Mouse (Mus musculus) MEL (cell line): Measurements from ENCODE around the gene Lrrc3. TPM values are rescaled to one million over a fixed set of nuclear protein-coding genes. Genes with fewer than 3 reads are reported as not detected.

Experiments used
- DNase-seq: peaks from one replicate; pipeline ENCODE4 v3.0.0; 2011; ENCODE audit warnings: low read depth, low spot score
- H3K27ac ChIP-seq: 2 replicates; pipeline ENCODE4 v1.5.1; 2012; ENCODE audit warnings: low read depth, mild to moderate bottlenecking, control low read depth, low read length, moderate library complexity; ENCODE audit not compliant: control insufficient read depth
- H3K27me3 ChIP-seq, 2 experiments: fragments of 150-350 bp in 1 of 2; sonication (generic) in 1 of 2; 2 replicates each; pipeline ENCODE4 v1.6.1; 2012; ENCODE audit warnings: low read length in 2 of 2, mild to moderate bottlenecking in 2 of 2, improper control_type of control experiment in 1 of 2, moderate library complexity in 1 of 2; ENCODE audit not compliant: insufficient read depth in 2 of 2, control insufficient read depth in 1 of 2
- H3K36me3 ChIP-seq, 2 experiments: 2 replicates each; pipeline ENCODE4 v1.6.1; 2012 to 2014; ENCODE audit warnings: low read length in 2 of 2, improper control_type of control experiment in 1 of 2, inconsistent platforms in 1 of 2, mild to moderate bottlenecking in 1 of 2; ENCODE audit not compliant: insufficient read depth in 2 of 2, control insufficient read depth in 1 of 2
- H3K4me1 ChIP-seq, 2 experiments: fragments of 150-350 bp in 1 of 2; sonication (generic) in 1 of 2; 2 replicates each; pipeline ENCODE4 v1.6.1; 2012; ENCODE audit warnings: low read length in 2 of 2, improper control_type of control experiment in 1 of 2, mild to moderate bottlenecking in 1 of 2; ENCODE audit not compliant: insufficient read depth in 2 of 2, control insufficient read depth in 1 of 2
- H3K4me3 ChIP-seq, 2 experiments: fragments of 150-350 bp in 1 of 2; sonication (generic) in 1 of 2; 2 replicates each; pipeline ENCODE4 v1.5.1; 2012; ENCODE audit warnings: low read depth in 2 of 2, low read length in 2 of 2, mild to moderate bottlenecking in 2 of 2, moderate library complexity in 2 of 2, control low read depth in 1 of 2, improper control_type of control experiment in 1 of 2; ENCODE audit not compliant: control insufficient read depth in 1 of 2, insufficient read depth in 1 of 2
- H3K79me2 ChIP-seq: 2 replicates; pipeline ENCODE4 v1.6.1; 2012; ENCODE audit warnings: mild to moderate bottlenecking, low read length, moderate library complexity; ENCODE audit not compliant: control insufficient read depth, poor library complexity, insufficient read depth
- H3K9ac ChIP-seq: 2 replicates; pipeline ENCODE4 v1.6.1; 2012; ENCODE audit warnings: low read depth, mild to moderate bottlenecking, control low read depth, low read length, moderate library complexity; ENCODE audit not compliant: control insufficient read depth, poor library complexity, severe bottlenecking
- H3K9me3 ChIP-seq: fragments of 150-350 bp; sonication (generic); replicated peaks from 2 replicates; pipeline ENCODE4 v1.6.1; 2012; ENCODE audit warnings: mild to moderate bottlenecking, low read length, improper control_type of control experiment, moderate library complexity; ENCODE audit not compliant: insufficient read depth
- BHLHE40 ChIP-seq: IDR thresholded peaks from 2 replicates; pipeline ENCODE4 v1.6.1; 2012; ENCODE audit warnings: low read depth, mild to moderate bottlenecking, inconsistent platforms, low read length, improper control_type of control experiment, borderline replicate concordance
- CHD2 ChIP-seq: IDR thresholded peaks from 2 replicates; pipeline ENCODE4 v1.6.1; 2011; ENCODE audit warnings: low read length, improper control_type of control experiment
- E2F4 ChIP-seq: IDR thresholded peaks from 2 replicates; pipeline ENCODE4 v1.6.1; 2011; ENCODE audit warnings: low read depth, low read length, improper control_type of control experiment, borderline replicate concordance
- EP300 ChIP-seq, 2 experiments: IDR thresholded peaks; 2 replicates each; pipeline ENCODE4 v1.6.1; 2011; ENCODE audit warnings: improper control_type of control experiment in 2 of 2, low read length in 2 of 2, low read depth in 1 of 2, mild to moderate bottlenecking in 1 of 2
- GABPA ChIP-seq: IDR thresholded peaks from 2 replicates; pipeline ENCODE4 v1.6.1; 2012; ENCODE audit warnings: low read depth, mild to moderate bottlenecking, inconsistent platforms, low read length, improper control_type of control experiment, moderate library complexity
- HCFC1 ChIP-seq: IDR thresholded peaks from 2 replicates; pipeline ENCODE4 v1.6.1; 2012; ENCODE audit warnings: low read depth, mild to moderate bottlenecking, inconsistent platforms, low read length, improper control_type of control experiment, moderate library complexity
- JUND ChIP-seq: IDR thresholded peaks from 2 replicates; pipeline ENCODE4 v1.6.1; 2011; ENCODE audit warnings: low read depth, mild to moderate bottlenecking, improper control_type of control experiment, low read length
- MEF2A ChIP-seq: IDR thresholded peaks from 2 replicates; pipeline ENCODE4 v1.6.1; 2014; ENCODE audit warnings: low read depth, mild to moderate bottlenecking, inconsistent platforms, low read length, improper control_type of control experiment; ENCODE audit not compliant: poor library complexity, insufficient replicate concordance, severe bottlenecking; ENCODE audit errors: extremely low read depth
- MYB ChIP-seq: IDR thresholded peaks from 2 replicates; pipeline ENCODE4 v1.6.1; 2011; ENCODE audit warnings: mild to moderate bottlenecking, low read depth, low read length, improper control_type of control experiment
- NELFE ChIP-seq: IDR thresholded peaks from 2 replicates; pipeline ENCODE4 v1.6.1; 2011; ENCODE audit warnings: low read depth, low read length, improper control_type of control experiment
- NRF1 ChIP-seq: IDR thresholded peaks from 2 replicates; pipeline ENCODE4 v1.6.1; 2014; ENCODE audit warnings: low read depth, mild to moderate bottlenecking, inconsistent platforms, low read length, improper control_type of control experiment, moderate library complexity; ENCODE audit not compliant: poor library complexity, insufficient read depth, severe bottlenecking
- POLR2A ChIP-seq, 2 experiments: IDR thresholded peaks; 2 replicates each; pipeline ENCODE4 v1.6.1; 2011 to 2012; ENCODE audit warnings: low read length in 2 of 2, mild to moderate bottlenecking in 2 of 2, control low read depth in 1 of 2, improper control_type of control experiment in 1 of 2, low read depth in 1 of 2, moderate library complexity in 1 of 2; ENCODE audit not compliant: control insufficient read depth in 1 of 2, insufficient read depth in 1 of 2, poor library complexity in 1 of 2
- POLR2AphosphoS2 ChIP-seq: IDR thresholded peaks from 2 replicates; pipeline ENCODE4 v1.6.1; 2011; ENCODE audit warnings: low read length, improper control_type of control experiment
- RAD21 ChIP-seq: IDR thresholded peaks from 2 replicates; pipeline ENCODE4 v1.6.1; 2011; ENCODE audit warnings: mild to moderate bottlenecking, low read depth, low read length, improper control_type of control experiment
- SIN3A ChIP-seq: IDR thresholded peaks from 2 replicates; pipeline ENCODE4 v1.6.1; 2012; ENCODE audit warnings: low read length, improper control_type of control experiment, inconsistent platforms
- SMC3 ChIP-seq: IDR thresholded peaks from 2 replicates; pipeline ENCODE4 v1.6.1; 2011; ENCODE audit warnings: low read depth, low read length, improper control_type of control experiment
- TAL1 ChIP-seq: IDR thresholded peaks from 2 replicates; pipeline ENCODE4 v1.6.1; 2012; ENCODE audit warnings: mild to moderate bottlenecking, inconsistent platforms, low read length, moderate library complexity, mixed read lengths
- TBP ChIP-seq: IDR thresholded peaks from 2 replicates; pipeline ENCODE4 v1.8.0; 2011; ENCODE audit warnings: low read depth, low read length, improper control_type of control experiment
- TCF12 ChIP-seq: IDR thresholded peaks from 2 replicates; pipeline ENCODE4 v1.6.1; 2014; ENCODE audit warnings: low read depth, mild to moderate bottlenecking, inconsistent platforms, low read length, improper control_type of control experiment, moderate library complexity
- USF1 ChIP-seq: IDR thresholded peaks from 2 replicates; pipeline ENCODE4 v1.6.1; 2014; ENCODE audit warnings: low read depth, mild to moderate bottlenecking, inconsistent platforms, low read length, improper control_type of control experiment, moderate library complexity
- ZC3H11A ChIP-seq: IDR thresholded peaks from 2 replicates; pipeline ENCODE4 v1.6.1; 2012; ENCODE audit warnings: low read depth, mild to moderate bottlenecking, inconsistent platforms, low read length, improper control_type of control experiment
- ZMIZ1 ChIP-seq: IDR thresholded peaks from 2 replicates; pipeline ENCODE4 v1.6.1; 2012; ENCODE audit warnings: low read depth, mild to moderate bottlenecking, inconsistent platforms, low read length, improper control_type of control experiment, moderate library complexity
- polyA plus RNA-seq, 2 experiments: library from polyadenylated mRNA; stranded (reverse) in 1 of 2; unstranded in 1 of 2; fragments of >175 nt in 1 of 2; fragments of >200 nt in 1 of 2; gene quantifications; 2 replicates each; pipeline versions ENCODE4 v1.2.1 to v1.2.4; 2012; ENCODE audit warnings: low replicate concordance in 2 of 2, low read depth in 1 of 2; ENCODE audit not compliant: insufficient read length in 2 of 2, insufficient read depth in 1 of 2, missing spikeins in 1 of 2
- total RNA-seq: library from RNA; depleted of rRNA; stranded (reverse); fragments of 300-350 nt; gene quantifications from 2 replicates; pipeline ENCODE4 v1.2.3, GENCODE M21; 2012

Lrrc3 gene
- total and polyA plus RNA-seq, 3 experiments = 0.15 to 0.74 TPM; not detected in 1

- H3K36me3 ChIP-seq = no peaks in the 10 kb centered on the region
Measured at GRCm38 (mm10) chr10:77913292-77913691, 11.0 kb upstream of the Lrrc3 start.

GRCm38 (mm10) chr10:77912605-77913004, 10.3 kb upstream of the Lrrc3 start:
- DNase-seq = no peak
- Histone ChIP-seq H3K4me1 (no peaks in the 10 kb centered on the region), H3K4me3 (no peak overlapping the region), H3K9ac (no peak overlapping the region), H3K36me3 (no peaks in the 10 kb centered on the region), H3K9me3 (no peaks in the 10 kb centered on the region), H3K27me3 (no peaks in the 10 kb centered on the region), H3K27ac (no peak overlapping the region)
- TF ChIP-seq ZC3H11A (no peak), NRF1 (no peak), CHD2 (no peak), ZMIZ1 (no peak), RAD21 (no peak), BHLHE40 (no peak), NELFE (no peak), TCF12 (no peak), USF1 (no peak)
- TF ChIP-seq, all 39 proteins: peak for 0
- no peaks in the 10 kb centered on the region for H3K79me2 ChIP-seq

More at GRCm38 (mm10) chr10:77913292-77913691, 11.0 kb upstream of the Lrrc3 start:
- H3K9ac ChIP-seq = no peak overlapping the region
- H3K27ac ChIP-seq = no peak overlapping the region
- H3K79me2 ChIP-seq = no peaks in the 10 kb centered on the region
- TF ChIP-seq HCFC1 (no peak), E2F4 (no peak), BHLHE40 (no peak), GABPA (no peak), NELFE (no peak), MYB (no peak), ZMIZ1 (no peak), MEF2A (no peak), EP300 (IDR thresholded peaks at IDR 0.05; ENCODE audit: low read depth in 1 of 2, low read length in 2 of 2) (no peak), RAD21 (no peak), POLR2A (IDR thresholded peaks at IDR 0.05; ENCODE audit: control insufficient read depth in 1 of 2, insufficient read depth in 1 of 2, low read depth in 1 of 2, low read length in 2 of 2, poor library complexity in 1 of 2) (no peak), TBP (no peak), TAL1 (no peak), JUND (no peak), POLR2AphosphoS2 (no peak), SMC3 (no peak), USF1 (no peak), SIN3A (no peak), ZC3H11A (no peak)
- H3K27me3 ChIP-seq = no peaks in the 10 kb centered on the region
- H3K4me1 ChIP-seq = no peaks in the 10 kb centered on the region
- no peak for DNase-seq
- H3K4me3 ChIP-seq = no peak overlapping the region
- no peaks in the 10 kb centered on the region for H3K9me3 ChIP-seq
